Mouse (Mus musculus) small intestine, adult 2 months (tissue): ENCODE results near the gene Utrn.

ENCODE experiments used
- CTCF ChIP-seq: fragments of 200-500 bp; IDR thresholded peaks from 2 replicates; pipeline ENCODE4 v1.5.1; 2012; ENCODE audit warnings: low read depth, mild to moderate bottlenecking, control low read depth, inconsistent platforms, low read length, moderate library complexity, mixed read lengths; ENCODE audit not compliant: insufficient replicate concordance, insufficient read length; ENCODE audit errors: extremely low read depth
- POLR2A ChIP-seq: fragments of 200-500 bp; IDR thresholded peaks from 2 replicates; pipeline ENCODE4 v1.6.1; 2012; ENCODE audit warnings: low read depth, mild to moderate bottlenecking, control low read depth, inconsistent platforms, low read length, moderate library complexity

GRCm38 (mm10) chr10:12706516-12706915, 162.6 kb downstream of the Utrn start:
- TF ChIP-seq CTCF (no peak), POLR2A (no peak)
